In genomic region chr11:88421057-88421578, GRCm38 (mm10) we compare ENCODE assay signal across 8 mouse cellular contexts.
A peak's percentile ranks its signal among the peaks of the same experiment; 100 is the strongest.
DNase-seq lines count a peak whose midpoint lies in the region; ATAC-seq lines count a peak whose summit lies in the region.

No protein-coding gene starts in this region.

- peaks cover 93% of the 10 kb centered on the region for H3K4me1 ChIP-seq in heart, embryonic 13.5 days
- H3K4me1 ChIP-seq in embryonic facial prominence, embryonic 10.5 days: peaks cover 70% of the 10 kb centered on the region
- H3K4me1 ChIP-seq in hindbrain, embryonic 12.5 days: peaks cover 73% of the 10 kb centered on the region
- peaks cover 48% of the 10 kb centered on the region for H3K4me1 ChIP-seq in midbrain, embryonic 15.5 days

- intact Hi-C loops in left cerebral cortex, postnatal 10 days (cut with DNase I): no loop called here

- no peaks in the 10 kb centered on the region for H3K27me3 ChIP-seq in heart, embryonic 13.5 days (replicated peaks)
- no peaks in the 10 kb centered on the region for H3K27me3 ChIP-seq in embryonic facial prominence, embryonic 10.5 days (replicated peaks; ENCODE audit: low read depth, poor library complexity, severe bottlenecking)
- no peaks in the 10 kb centered on the region for H3K27me3 ChIP-seq in hindbrain, embryonic 12.5 days
- no peaks in the 10 kb centered on the region for H3K27me3 ChIP-seq in midbrain, embryonic 15.5 days (replicated peaks)

- no peak for DNase-seq in heart, adult 18-20 months
- DNase-seq in embryonic facial prominence, embryonic 10.5 days (ENCODE audit: low spot score): no peak
- no peak for DNase-seq in layer of hippocampus, adult 18-20 months (ENCODE audit: low spot score in 2 of 2)
- DNase-seq in left cerebral cortex, postnatal 10 days (ENCODE audit: extremely low spot score in 1 of 2, low spot score in 2 of 2): no peak
- DNase-seq in ovary, postnatal 36 days (ENCODE audit: low spot score): no peak

- no peaks in the 10 kb centered on the region for H3K9me3 ChIP-seq in heart, embryonic 13.5 days
- H3K9me3 ChIP-seq in embryonic facial prominence, embryonic 10.5 days: no peaks in the 10 kb centered on the region
- H3K9me3 ChIP-seq in hindbrain, embryonic 12.5 days (replicated peaks): no peaks in the 10 kb centered on the region
- no peaks in the 10 kb centered on the region for H3K9me3 ChIP-seq in midbrain, embryonic 15.5 days

- H3K9ac ChIP-seq in heart, embryonic 13.5 days: 0 out of 2 replicates have a peak overlapping the region, but pooled peaks have one; percentile 15
- H3K9ac ChIP-seq in hindbrain, embryonic 12.5 days: peak overlapping the region; percentile 38; the same call in 1 of the 2 replicates
- H3K9ac ChIP-seq in midbrain, embryonic 15.5 days: no peak overlapping the region

- ATAC-seq in heart, embryonic 13.5 days (ENCODE audit: extremely low read depth, insufficient number of reproducible peaks, low FRiP score, low TSS enrichment): no peak
- no peak for ATAC-seq in hindbrain, embryonic 12.5 days (ENCODE audit: low FRiP score)
- no peak for ATAC-seq in midbrain, embryonic 15.5 days (replicated peaks)

- WGBS in heart, embryonic 13.5 days: 57% methylated on average over 9 of the region's 9 CpGs
- WGBS in embryonic facial prominence, embryonic 10.5 days: 72% methylated on average over 9 of the region's 9 CpGs
- WGBS in hindbrain, embryonic 12.5 days: 49% methylated on average over 9 of the region's 9 CpGs
- 50% methylated on average over 9 of the region's 9 CpGs for WGBS in midbrain, embryonic 15.5 days

- H3K4me3 ChIP-seq in heart, embryonic 13.5 days: no peak overlapping the region
- no peak overlapping the region for H3K4me3 ChIP-seq in embryonic facial prominence, embryonic 10.5 days
- H3K4me3 ChIP-seq in hindbrain, embryonic 12.5 days: no peak overlapping the region
- no peak overlapping the region for H3K4me3 ChIP-seq in midbrain, embryonic 15.5 days

- H3K36me3 ChIP-seq in heart, embryonic 13.5 days: peaks cover 9% of the 10 kb centered on the region
- H3K36me3 ChIP-seq in embryonic facial prominence, embryonic 10.5 days (replicated peaks): peaks cover 30% of the 10 kb centered on the region
- H3K36me3 ChIP-seq in hindbrain, embryonic 12.5 days: peaks cover 3% of the 10 kb centered on the region; the same call in 1 of the 2 replicates
- H3K36me3 ChIP-seq in midbrain, embryonic 15.5 days (replicated peaks): no peaks in the 10 kb centered on the region

- peak overlapping the region; percentile 37 for H3K27ac ChIP-seq in heart, embryonic 13.5 days (replicated peaks)
- H3K27ac ChIP-seq in embryonic facial prominence, embryonic 10.5 days (replicated peaks): peak overlapping the region; percentile 66
- H3K27ac ChIP-seq in hindbrain, embryonic 12.5 days: peak overlapping the region; percentile 80
- peak overlapping the region; percentile 65 for H3K27ac ChIP-seq in midbrain, embryonic 15.5 days

- H3K4me2 ChIP-seq in heart, embryonic 13.5 days: no peak overlapping the region
- no peak overlapping the region for H3K4me2 ChIP-seq in hindbrain, embryonic 12.5 days (replicated peaks)
- H3K4me2 ChIP-seq in midbrain, embryonic 15.5 days: no peak overlapping the region
